Mouse (Mus musculus) olfactory bulb, adult 2 months (tissue): ENCODE results near the gene Gm21852. TPM values are rescaled to one million over a fixed set of nuclear protein-coding genes. Genes with fewer than 3 reads are reported as not detected.
"Not testable (repeated sequence)": the region's sequence is repeated elsewhere in the genome, so short reads cannot be mapped to it uniquely, and the experiment has no call there.

Experiments used
- H3K27ac ChIP-seq: fragments of 200-500 bp; 2 replicates; pipeline ENCODE4 v1.5.1; 2012; ENCODE audit warnings: low read depth, low read length; ENCODE audit not compliant: insufficient read depth
- H3K4me1 ChIP-seq: fragments of 200-500 bp; 2 replicates; pipeline ENCODE4 v1.6.1; 2012; ENCODE audit warnings: low read length; ENCODE audit not compliant: control insufficient read depth, insufficient read depth
- H3K4me3 ChIP-seq: fragments of 200-500 bp; 2 replicates; pipeline ENCODE4 v1.5.1; 2012; ENCODE audit warnings: mild to moderate bottlenecking, low read depth, low read length, moderate library complexity; ENCODE audit not compliant: insufficient read depth
- whole genome bisulfite sequencing: fragments of 180-500 bp; shearing (Covaris S2); methylation state at CpG from one replicate; pipeline ENCODE4 v1.1.7; 2018; 5-methylcytosine and 5-hydroxymethylcytosine counted together
- polyA plus RNA-seq: library from polyadenylated mRNA; stranded (reverse); fragments of >200 nt; gene quantifications from 2 replicates; pipeline ENCODE4 v1.2.4, GENCODE M21; 2012; ENCODE audit warnings: low replicate concordance; ENCODE audit not compliant: missing spikeins, insufficient read depth, insufficient read length

The Gm21852 gene
- polyA plus RNA-seq, result not detected in 2 replicates

DNA sequence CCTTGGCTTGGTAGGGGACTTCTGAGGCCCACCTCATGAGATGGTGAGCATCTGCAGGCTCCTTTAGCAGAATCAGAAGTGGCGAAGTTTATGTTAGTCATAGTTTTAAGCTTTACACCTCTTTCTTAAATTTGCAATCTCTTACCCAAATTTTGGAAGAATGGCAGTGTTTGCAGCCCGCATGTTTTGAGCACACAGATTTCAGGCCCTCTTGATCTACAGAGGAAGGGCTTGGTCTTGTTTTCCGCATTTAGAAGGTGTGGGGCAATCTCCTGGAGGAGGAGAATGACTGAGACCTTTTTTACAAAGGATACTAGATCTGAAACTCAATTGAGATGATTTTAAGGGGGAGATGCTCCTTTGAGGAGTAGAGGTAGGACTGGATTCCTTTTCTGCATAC, at the start of gene Gm21852:
Gene Gm21852 (minus strand): TSS at position 101 of the 400 bp plus-strand sequence.
- not testable (repeated sequence) for H3K4me1 ChIP-seq, H3K4me3 ChIP-seq, H3K27ac ChIP-seq
- no CpG with 5 or more reads among the region's 3 CpGs for WGBS

Other genes with a start within 250 kb of the Gm21852 start
- gene Gm21797, start 123.8 kb upstream of the Gm21852 start, polyA plus RNA-seq, result not detected in 2 replicates
- gene Gm20795, start 152.9 kb upstream of the Gm21852 start, polyA plus RNA-seq, result not detected in 2 replicates